Mouse (Mus musculus) heart, adult 2 months (tissue): ENCODE measurements at regions not wholly inside any gene's neighbourhood (a gene's known extent, or its start where the extent isn't known, plus 50 kb on each side); places are given as distances from the start of the nearest gene placed in this dataset.

Experiments
- DNase-seq, 2 experiments: peaks; one replicate each; pipeline ENCODE4 v3.0.0; 2021
- H3K27ac ChIP-seq: fragments of 200-600 bp; 2 replicates; pipeline ENCODE4 v1.8.1; 2022
- H3K27me3 ChIP-seq: fragments of 200-500 bp; 2 replicates; pipeline ENCODE4 v1.6.1; 2012; ENCODE audit warnings: mild to moderate bottlenecking, low read length, inconsistent platforms, mixed read lengths; ENCODE audit not compliant: control insufficient read depth, insufficient read depth
- H3K36me3 ChIP-seq: fragments of 200-500 bp; 2 replicates; pipeline ENCODE4 v1.6.1; 2012; ENCODE audit warnings: low read length, inconsistent platforms; ENCODE audit not compliant: control insufficient read depth, insufficient read depth
- H3K4me1 ChIP-seq: fragments of 200-500 bp; 2 replicates; pipeline ENCODE4 v1.6.1; 2011; ENCODE audit warnings: low read length; ENCODE audit not compliant: control insufficient read depth, insufficient read depth
- H3K4me3 ChIP-seq: fragments of 200-600 bp; 2 replicates; pipeline ENCODE4 v1.8.1; 2022
- H3K79me2 ChIP-seq: fragments of 200-500 bp; replicated peaks from 2 replicates; pipeline ENCODE4 v1.6.1; 2012; ENCODE audit warnings: mild to moderate bottlenecking, inconsistent platforms, low read length, moderate library complexity, mixed read lengths; ENCODE audit not compliant: control insufficient read depth, insufficient read depth
- H3K9ac ChIP-seq: fragments of 200-500 bp; 2 replicates; pipeline ENCODE4 v1.6.1; 2012; ENCODE audit warnings: low read depth, mild to moderate bottlenecking, control low read depth, inconsistent platforms, low read length, mixed read lengths
- CTCF ChIP-seq: fragments of 200-600 bp; IDR thresholded peaks from 2 replicates; pipeline ENCODE4 v1.8.1; 2022; ENCODE audit warnings: antibody characterized with exemption, mild to moderate bottlenecking, moderate library complexity
- EP300 ChIP-seq: fragments of 200-500 bp; IDR thresholded peaks from 2 replicates; pipeline ENCODE4 v1.6.1; 2011; ENCODE audit warnings: low read depth, low read length, control low read depth; ENCODE audit not compliant: insufficient read depth
- POLR2A ChIP-seq: fragments of 200-500 bp; IDR thresholded peaks from 2 replicates; pipeline ENCODE4 v1.6.1; 2011; ENCODE audit warnings: mild to moderate bottlenecking, low read depth, low read length, control low read depth; ENCODE audit not compliant: insufficient read depth
- WGBS: fragments of 180-500 bp; shearing (Covaris S2); methylation state at CpG from one replicate; pipeline ENCODE4 v1.1.7; 2018; 5-methylcytosine and 5-hydroxymethylcytosine counted together
- intact Hi-C: fragments of 180-260 bp; cut with DNase I; formaldehyde crosslinking; loops from one replicate; pipeline ENCODE4 v1.15.1; 2025

DNA sequence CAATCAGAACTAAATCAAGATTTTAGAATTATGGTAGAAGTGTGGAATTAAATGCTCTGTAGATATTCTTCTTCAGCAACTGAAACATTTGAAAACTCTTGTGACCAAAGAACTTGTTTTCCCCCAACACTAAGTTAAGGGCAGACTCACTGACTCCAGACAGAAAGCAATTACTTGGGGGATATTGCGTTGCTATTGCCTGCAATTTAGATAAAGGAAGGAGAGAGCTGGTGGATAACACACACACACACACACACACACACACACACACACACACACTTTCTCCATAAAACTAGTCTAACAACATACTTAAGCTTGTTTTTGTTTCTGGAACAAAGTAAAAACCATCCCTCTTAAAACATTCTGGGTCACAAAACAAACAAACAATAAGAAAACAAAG is 198.5 kb upstream of the Nr2f2 start:
- DNase-seq = no peak
- WGBS = 67% methylated on average over 1 of the region's 1 CpGs
- no peak for TF ChIP-seq CTCF
- TF ChIP-seq POLR2A = no peak
- TF ChIP-seq EP300 = no peak
- no peak overlapping the region for H3K4me3 ChIP-seq
- intact Hi-C loops = no loop called here
- H3K27me3 ChIP-seq = no peaks in the 10 kb centered on the region
- H3K79me2 ChIP-seq = no peaks in the 10 kb centered on the region
- H3K4me1 ChIP-seq = no peaks in the 10 kb centered on the region
- H3K36me3 ChIP-seq = no peaks in the 10 kb centered on the region
- no peak overlapping the region for H3K9ac ChIP-seq
- H3K27ac ChIP-seq = no peak overlapping the region

DNA sequence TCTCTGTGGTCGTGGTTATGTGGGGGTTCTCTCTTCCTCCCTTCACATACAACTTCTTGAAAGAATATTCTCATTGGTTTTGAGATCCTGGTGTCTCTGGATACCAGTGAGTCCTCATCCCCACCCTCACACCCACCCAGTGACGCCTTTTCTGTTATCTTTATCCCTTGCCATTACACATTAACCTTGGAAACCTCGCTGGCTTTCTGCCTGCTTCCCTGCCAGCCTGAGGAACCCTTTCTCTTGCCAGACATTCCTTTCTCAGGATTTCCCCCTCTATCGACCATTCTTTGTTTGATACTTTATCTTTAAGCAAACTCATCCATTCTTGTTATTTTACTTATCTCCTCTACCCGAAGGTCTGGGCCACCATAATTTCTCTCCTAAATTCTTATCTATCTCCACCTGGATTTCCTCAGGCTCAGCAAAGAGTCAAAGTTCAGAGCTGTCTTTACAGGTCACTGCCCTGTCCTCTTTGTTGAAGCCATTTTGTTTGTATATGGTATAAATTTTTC is 182.5 kb upstream of the Nr2f2 start:
- TF ChIP-seq CTCF (no peak), POLR2A (no peak), EP300 (no peak)
- intact Hi-C loops = no loop called here
- no peaks in the 10 kb centered on the region for H3K36me3 ChIP-seq
- H3K27ac ChIP-seq = no peak overlapping the region
- H3K27me3 ChIP-seq = no peaks in the 10 kb centered on the region
- WGBS = 48% methylated on average over 5 of the region's 5 CpGs
- no peaks in the 10 kb centered on the region for H3K79me2 ChIP-seq
- no peaks in the 10 kb centered on the region for H3K4me1 ChIP-seq
- no peak for DNase-seq
- H3K4me3 ChIP-seq = no peak overlapping the region
- H3K9ac ChIP-seq = no peak overlapping the region

DNA sequence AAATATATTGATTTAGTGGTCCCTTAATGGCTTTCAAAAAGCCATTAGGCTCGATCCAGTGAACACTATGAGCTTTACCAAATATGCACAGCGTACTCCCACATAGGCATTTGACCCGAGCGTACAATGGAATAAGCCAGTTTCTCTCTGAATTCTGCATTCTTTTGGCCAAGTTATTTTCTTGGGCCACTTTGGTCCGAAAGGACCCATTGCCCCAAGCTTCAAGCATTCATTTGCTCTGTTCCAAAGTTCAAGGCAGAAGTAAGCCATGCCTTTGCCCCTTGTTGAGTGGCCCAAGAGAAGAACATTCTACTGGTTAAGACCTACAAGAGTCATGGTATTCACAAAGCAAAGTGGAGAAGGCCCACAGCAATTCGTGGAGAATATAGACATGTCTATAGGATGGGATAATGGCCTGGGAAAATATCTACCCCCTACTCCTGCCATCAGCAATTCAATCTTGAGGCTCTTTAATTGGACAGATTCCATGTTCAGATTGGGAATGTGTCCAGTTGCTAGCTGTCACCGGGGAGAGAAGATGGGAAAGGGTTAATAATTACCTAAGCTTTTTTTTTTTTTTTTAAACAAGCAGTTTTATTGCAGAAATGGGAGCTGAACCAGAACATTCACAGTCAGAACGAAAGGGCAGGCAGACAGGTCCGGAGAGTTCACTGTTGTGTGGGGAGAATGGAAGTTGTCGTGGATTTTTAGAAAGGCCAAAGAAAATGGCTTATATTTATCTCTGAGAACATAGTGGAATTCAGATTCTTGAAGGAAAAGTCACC is 175.5 kb upstream of the Nr2f2 start:
- Histone ChIP-seq H3K36me3 (no peaks in the 10 kb centered on the region), H3K9ac (no peak overlapping the region), H3K4me3 (no peak overlapping the region), H3K4me1 (no peaks in the 10 kb centered on the region), H3K79me2 (no peaks in the 10 kb centered on the region), H3K27ac (no peak overlapping the region), H3K27me3 (no peaks in the 10 kb centered on the region)
- no peak for TF ChIP-seq CTCF
- no peak for TF ChIP-seq EP300
- TF ChIP-seq POLR2A = no peak
- WGBS = 89% methylated on average over 10 of the region's 10 CpGs
- intact Hi-C loops = no loop called here
- no peak for DNase-seq

DNA sequence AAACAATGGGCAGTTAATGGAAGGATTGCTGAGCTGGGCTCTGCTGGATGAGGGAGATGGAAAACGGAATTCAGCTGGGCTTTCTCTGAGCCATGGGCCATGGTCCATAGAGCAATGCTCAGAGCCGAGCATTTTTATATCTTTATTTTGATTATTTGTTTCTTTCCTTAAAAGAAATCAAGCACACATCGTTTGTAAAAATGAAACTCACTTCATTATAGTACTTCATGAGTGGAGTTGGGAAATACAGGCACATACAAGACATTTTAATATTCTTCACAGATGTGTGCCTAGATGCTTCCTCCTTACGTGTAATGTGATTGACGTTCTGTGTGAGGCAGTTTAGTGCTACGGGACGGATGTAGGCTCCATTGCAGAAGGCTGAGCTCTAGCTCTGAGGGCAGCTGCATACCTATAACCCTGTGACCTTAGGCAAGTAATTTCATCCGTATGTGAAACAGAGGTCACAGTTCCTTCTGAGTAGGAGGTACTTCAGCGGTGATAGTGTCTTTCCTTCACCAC is 172.6 kb upstream of the Nr2f2 start:
- Histone ChIP-seq H3K36me3 (no peaks in the 10 kb centered on the region), H3K9ac (no peak overlapping the region), H3K4me3 (no peak overlapping the region), H3K4me1 (no peaks in the 10 kb centered on the region), H3K27me3 (no peaks in the 10 kb centered on the region), H3K79me2 (no peaks in the 10 kb centered on the region), H3K27ac (no peak overlapping the region)
- intact Hi-C loops = no loop called here
- WGBS = 70% methylated on average over 9 of the region's 9 CpGs
- no peak for DNase-seq
- TF ChIP-seq CTCF (no peak), POLR2A (no peak), EP300 (no peak)

DNA sequence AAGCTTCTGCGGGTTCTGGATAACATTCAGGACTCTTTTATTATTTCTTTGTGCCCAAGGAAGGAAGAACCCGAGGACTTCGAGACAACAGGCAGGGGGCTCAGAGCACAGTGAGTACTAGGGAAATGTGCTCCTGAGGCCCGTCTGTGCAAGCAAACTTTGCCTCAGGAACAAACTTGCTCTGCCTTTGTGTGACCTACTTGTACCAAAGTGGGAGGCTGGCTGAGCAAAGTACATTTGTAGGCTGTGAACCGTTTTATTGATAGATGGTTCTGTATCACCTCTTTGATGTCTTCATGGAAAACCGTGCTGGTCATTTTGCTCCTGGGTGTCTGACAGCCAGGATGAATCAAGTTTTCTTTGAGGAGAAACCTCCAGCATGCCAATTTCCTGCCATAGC is 169.5 kb upstream of the Nr2f2 start:
- Histone ChIP-seq H3K79me2 (0 out of 2 replicates have a peak, but pooled peaks cover 2% of the 10 kb centered on the region), H3K4me3 (no peak overlapping the region), H3K9ac (no peak overlapping the region), H3K4me1 (no peaks in the 10 kb centered on the region), H3K27me3 (no peaks in the 10 kb centered on the region), H3K27ac (no peak overlapping the region), H3K36me3 (no peaks in the 10 kb centered on the region)
- intact Hi-C loops = no loop called here
- DNase-seq = no peak
- 79% methylated on average over 6 of the region's 6 CpGs for WGBS
- TF ChIP-seq EP300 (no peak), CTCF (no peak), POLR2A (no peak)

DNA sequence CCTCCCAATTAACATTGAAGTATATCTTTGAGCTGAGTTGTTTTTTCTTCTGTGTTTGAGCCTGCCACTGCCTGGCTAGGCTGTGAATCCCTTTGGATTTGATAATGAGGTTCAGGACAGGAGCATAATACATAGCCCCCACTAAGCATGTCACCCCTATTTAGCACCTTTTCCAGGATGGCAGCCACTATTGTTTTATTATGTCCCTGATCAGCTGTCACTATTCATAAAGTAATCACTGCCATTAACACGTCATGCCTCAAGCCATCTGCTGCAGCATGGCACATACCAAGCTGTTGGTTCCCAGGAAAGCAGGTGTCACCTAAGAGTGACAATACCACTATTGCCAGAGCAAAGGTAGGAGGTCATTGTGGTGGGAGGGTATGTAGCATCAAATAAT is 167.0 kb upstream of the Nr2f2 start:
- H3K27ac ChIP-seq = no peak overlapping the region
- no peak overlapping the region for H3K9ac ChIP-seq
- 0 out of 2 replicates have a peak, but pooled peaks cover 2% of the 10 kb centered on the region for H3K79me2 ChIP-seq
- H3K4me3 ChIP-seq = no peak overlapping the region
- H3K4me1 ChIP-seq = no peaks in the 10 kb centered on the region
- TF ChIP-seq CTCF (no peak), EP300 (no peak), POLR2A (no peak)
- no peaks in the 10 kb centered on the region for H3K36me3 ChIP-seq
- WGBS = 88% methylated on average over 1 of the region's 1 CpGs
- DNase-seq = no peak
- intact Hi-C loops = no loop called here
- no peaks in the 10 kb centered on the region for H3K27me3 ChIP-seq
